Mouse (Mus musculus) testis, postnatal 14 days (tissue): ENCODE data around the gene Fos.

Experiments
- DNase-seq: peaks from one replicate; pipeline ENCODE4 v3.0.0; 2021; ENCODE audit warnings: low spot score

Gene Fos

DNA sequence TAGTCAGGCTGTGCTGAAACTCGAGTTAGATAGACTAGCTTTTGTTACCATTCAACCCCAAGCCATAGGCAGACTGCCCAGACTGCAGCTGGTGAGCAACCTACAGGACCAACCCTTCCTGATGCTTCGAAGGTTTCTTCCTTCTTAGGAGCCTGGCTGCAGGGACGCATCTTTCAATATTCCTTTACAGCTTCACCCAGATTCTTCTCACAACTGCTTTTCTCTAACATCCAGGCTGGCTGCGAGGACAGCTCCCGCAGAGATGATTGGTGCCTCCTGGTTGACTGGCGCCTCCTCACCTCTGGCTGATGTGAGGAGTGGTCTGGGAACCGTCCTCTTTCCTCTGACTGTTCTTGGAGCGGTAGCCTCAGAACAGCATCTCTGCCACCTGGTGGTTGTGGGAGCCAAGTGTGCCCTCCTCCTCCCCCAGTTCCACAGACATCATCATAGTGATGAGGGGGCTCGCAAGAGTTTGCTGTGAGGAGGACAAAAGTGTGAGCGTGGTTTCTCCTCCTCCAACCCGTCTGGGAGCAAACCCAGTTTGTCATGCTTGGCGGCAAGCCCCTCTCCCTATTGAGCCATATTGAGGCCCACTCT is 14.0 kb downstream of the Fos start:
- DNase-seq, result no peak

DNA sequence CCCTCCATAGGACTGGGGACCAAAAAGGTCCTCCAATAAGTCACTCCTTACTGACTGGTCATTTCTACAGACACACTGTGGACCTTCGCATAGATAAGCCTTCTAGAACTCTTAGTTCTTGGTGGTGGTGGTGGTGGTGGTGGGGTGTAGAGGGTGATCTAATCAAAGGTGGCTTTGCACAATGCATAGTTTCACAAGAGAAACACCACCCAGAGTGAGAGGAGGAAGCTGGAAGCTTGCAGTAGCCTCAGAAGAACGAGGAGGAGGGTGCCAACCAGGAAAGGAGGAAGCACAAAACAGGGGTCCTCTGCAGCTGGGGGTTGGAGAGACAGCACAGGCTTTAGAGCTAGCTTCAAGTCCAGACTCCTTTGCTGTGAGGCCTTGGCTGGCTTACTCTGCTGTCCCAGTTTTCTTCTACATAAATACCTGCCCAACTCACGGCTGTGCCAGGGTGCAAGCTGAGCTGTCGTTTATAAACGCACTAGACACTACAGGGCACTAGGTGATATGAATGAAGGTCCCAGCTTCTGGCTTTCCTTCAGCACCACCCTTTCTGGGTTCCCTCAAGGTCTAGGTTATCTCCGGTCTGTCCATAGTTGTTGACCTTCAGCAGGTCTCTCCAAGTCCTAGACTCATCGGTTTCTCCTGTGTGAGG is 15.7 kb downstream of the Fos start:
- DNase-seq, result no peak

DNA sequence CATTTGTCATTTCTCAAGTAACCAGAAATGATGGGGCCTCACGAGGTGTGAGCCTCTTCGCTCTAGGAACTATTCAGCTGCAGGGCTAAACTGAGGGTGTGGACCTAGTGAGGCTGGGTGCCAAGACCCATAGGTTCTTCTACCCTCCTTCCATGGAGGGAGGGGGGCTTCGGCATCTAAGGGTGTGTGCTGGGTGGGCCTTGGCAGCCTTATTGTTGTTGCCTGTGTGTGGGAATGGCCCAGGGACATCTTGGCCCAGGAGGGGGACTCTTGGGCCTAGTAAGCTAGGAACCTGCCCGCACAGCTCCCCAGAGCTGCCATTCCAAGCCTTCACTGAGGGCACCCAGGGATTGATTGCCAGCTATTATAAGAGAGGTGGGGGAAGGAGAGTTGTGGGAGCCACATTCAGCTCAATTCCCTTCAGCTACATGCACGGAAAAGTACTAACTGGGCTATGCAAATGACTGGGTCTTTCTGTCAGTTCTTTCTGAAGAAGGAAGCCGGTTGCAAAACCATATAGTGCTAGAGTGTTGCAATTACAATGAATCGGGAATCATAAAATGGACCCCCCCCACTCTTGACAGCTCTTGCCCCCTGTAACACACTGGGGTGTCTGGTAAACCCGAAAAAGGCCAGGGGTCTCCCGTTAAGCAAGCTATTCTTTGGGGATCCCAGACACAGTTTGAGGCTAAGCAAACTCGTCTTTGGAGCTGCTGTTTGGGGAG is 16.6 kb downstream of the Fos start:
- no peak for DNase-seq

DNA sequence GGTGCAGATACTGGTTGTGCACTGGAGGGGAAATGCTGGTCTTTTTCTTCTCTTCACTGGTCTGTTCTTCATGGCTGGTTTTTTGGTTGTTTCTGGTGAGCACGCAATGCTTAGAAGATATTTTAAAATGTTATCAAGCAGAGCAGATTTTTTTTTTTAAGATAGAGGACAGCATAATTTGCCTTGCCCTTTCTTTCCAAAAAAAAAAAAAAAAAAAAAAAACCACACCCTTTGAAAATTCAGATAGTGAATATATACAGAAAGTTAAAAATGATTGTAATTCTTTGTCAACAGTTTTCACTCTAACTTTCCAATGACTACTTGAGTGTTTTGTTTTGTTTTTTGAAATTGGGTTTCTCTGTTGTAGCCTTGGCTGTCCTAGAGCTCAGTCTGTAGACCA is 17.3 kb downstream of the Fos start:
- no peak for DNase-seq

DNA sequence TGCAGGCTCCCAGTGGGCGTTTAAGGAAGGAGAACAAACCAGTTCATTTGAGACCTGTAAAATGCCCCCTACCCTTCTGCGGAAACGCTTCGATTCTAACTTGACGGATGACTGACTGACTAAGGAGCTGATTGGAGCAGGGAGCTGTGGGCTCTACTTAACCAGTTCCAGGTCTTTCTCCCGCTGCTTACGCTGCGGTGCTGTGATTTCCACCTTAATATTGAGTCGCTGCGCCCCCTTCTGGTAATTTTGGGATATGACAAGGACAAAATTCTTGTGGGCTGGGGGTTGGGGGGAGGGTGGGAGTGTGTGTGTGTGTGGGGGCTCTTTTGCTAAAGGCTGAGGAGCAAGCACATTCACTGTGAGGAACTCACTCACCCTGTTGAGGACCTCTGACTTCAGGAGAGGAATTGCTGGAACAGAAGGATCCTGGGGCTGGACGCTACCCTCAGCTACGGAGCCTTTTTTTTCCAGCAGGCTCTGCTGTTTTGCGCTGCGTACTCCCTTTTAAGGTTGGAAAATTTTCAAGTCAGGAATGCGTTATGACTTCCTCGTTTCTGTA is 18.5 kb downstream of the Fos start:
- peak; percentile 64 for DNase-seq

DNA sequence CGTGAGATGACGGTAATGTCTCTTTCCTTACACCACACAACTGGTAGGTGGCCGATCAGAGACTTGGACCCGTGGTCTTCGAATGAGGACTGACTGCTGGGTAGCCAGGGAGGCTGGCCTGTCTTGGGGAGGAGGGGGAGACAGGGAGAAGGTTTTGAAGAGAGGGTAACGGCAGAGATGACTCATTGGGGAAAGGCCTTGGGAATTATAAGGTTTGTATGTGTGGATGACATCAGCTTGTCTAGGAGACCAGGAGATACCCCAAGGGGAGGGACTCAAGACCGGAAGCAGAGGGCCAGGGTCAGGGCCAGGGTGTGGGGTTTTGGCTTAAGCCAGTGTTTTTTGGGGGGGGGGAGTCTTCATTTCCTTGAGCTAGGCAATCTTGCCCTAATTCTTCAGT is 22.6 kb downstream of the Fos start:
- no peak for DNase-seq

DNA sequence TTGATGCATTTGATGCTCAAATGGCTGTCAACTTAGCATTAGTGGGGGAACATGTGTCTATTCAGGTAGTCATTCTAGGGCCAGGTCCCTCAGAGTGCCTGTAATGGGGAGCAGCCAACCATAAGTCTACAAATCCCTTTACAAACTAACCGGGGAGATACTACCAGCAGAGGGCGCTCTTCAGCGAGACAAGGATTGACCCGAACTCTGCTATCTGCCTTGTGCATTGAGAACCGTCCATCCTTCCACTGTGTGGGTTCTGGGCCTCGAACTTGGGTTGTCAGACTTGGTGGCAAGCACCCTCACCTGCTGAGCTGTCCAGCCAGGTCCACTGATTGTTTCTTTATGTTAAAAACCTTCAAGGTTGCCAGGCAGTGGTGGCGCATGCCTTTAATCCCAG is 23.1 kb downstream of the Fos start:
- DNase-seq, result peak; percentile 55

DNA sequence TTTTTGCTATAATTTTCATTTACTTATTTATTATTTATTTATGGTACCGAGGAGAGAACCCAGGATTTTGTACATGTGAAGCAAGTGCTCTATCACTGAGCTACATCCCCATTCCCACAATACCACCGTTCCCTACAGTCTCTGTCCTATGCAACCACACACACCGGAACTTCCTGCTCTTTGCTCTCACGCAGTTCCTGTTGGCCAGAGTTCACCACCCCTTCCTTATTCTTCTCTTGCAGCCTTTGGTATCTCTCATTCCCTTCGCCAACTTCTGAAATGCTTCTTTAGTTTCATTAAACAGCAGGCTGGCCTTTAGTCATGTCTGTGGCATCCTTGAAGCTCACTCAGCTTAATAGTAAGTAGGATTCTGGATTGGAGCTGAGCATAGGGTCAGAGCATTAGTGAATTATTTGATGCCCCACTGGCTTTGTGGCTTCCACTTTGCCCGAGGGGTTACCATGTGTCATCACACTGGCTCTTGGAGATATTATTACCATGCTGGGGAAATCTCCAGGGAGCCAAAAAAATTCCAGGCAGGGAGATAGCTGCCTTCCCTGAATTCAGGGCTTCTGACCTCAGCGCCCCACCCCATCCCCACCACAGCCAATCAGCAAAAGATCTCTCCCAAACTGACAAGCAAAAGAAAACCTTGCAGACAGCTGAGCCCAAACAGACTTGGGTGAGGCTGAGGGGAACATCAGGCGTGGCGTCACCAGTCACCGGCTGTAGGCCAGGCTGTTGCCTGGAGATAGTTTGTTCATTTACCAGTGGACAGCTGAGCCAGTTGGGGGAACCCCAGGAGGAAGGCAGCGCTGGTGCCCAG is 23.8 kb downstream of the Fos start:
- DNase-seq, result no peak

DNA sequence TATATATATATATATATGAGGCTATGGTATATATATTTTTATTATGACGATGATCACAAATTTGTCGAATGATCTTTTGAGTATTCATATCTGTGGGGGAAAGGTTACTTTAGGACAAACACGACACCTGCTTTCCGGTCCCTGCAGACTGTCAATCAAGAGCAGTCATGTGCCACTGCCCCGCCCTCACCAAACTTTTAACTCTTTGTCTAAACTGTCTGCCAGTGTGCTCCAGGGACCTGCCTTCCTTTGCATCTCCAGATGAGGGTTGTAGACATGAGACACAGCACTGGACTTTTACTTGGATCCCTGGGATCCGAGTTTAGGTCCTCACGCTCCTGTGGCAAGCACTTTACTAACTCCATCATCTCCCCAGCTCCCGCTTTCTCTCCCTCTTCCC is 25.3 kb downstream of the Fos start:
- no peak for DNase-seq

DNA sequence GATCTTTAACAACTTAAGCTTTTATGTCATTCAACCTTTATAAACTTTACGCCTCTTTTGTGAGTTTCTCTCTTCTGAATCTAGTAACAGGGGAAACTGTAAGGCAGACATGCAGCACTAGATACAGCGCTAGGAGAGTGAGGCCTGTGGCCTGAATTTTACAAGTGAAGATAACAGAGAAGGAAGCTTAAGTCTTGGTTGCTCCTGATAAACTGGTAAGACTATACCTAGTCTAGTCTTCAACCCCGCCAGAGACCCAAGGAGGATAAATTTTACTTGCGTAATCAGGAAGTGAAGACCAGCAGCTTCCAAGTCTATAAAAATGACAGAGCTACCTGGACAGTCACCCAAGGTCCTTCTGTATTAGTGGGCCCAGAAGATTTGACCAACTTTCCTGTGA is 29.0 kb downstream of the Fos start:
- DNase-seq, result no peak

DNA sequence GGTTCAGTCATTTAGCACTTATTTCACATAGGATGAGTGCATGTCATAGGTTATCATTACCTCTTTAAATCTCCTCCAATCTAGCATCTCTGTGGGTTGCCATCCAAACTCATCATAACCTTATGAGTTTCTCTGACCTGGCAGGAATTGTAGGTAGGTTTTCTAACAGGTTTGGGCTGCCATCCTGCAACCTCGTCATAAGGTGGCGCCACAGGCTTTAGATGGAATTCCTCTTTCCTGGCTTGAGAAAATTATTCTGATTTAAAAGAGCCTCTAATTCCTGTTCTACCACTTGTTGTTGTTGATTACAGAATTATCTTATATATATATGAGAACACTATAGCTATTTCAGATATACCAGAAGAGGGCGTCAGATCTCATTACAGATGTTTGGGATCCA is 34.5 kb downstream of the Fos start:
- no peak for DNase-seq

DNA sequence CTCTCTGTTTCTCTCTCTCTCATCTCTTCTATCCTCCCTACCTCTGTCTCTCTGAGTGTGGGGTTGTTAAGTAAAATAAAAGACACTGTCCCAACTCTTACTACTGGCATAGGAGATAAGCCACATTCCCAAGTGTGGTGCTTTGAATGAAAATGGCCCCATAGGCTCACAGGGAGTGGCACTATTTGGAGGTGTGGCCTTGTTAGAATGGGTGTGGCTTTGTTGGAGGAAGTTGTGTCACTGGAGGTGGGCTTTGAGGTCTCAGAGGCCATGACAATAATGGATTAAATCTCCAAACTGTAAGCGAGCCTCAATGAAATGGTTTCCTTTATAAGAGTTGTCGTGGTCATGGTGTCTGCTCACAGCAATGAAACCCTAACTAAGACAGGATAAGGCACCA is 36.3 kb downstream of the Fos start:
- no peak for DNase-seq

DNA sequence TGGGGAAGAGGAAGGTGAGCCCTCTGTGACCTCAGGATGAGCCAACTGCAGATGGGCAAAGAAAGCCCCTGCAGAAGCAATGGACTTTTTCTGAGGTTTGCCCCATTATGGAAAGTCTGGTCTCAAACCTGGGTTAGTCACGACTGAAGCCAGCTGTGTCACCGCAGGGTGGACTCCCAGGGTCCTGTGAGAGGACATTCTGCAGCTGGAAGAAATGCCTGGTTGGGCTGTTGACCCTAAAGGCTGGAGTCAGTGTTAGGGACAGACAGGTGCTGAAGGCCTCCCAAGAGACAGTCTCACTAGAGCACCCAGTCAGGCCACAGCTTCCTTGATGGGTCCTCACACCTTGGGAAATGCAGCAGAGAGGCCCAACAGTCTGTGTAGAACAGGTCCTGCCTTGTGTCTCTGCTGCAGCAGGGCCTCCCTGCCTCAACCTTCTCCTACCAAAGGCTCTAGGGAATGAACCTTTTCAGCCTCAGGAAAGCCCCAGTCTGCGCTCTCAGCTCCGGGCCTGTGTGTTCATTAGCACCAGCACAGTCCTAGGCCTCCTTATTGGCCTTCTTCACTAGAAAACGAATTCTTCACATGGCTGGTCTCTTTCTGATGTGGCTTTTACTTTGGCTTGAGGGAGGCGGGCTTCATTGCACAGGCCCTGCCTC is 40.2 kb downstream of the Fos start:
- DNase-seq, result no peak

DNA sequence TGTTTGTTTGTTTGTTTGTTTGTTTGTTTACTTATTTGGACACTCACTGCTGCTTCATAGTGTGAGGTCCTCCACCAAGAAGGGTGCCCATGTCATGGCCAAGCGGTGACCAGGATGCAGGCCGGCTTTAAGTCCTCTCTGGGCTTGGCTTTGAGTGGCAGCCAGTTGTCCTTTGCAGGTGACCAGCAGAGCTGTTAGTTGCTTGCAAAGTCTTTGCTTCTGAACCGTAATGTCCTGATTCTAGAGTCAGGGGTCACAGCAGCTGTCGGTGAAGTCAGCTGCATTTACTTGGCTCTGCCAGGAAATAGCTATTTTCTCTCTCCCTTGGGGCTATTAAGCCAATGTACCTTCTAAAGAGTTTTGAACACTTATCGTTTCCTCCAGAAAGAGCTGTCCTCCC is 41.3 kb downstream of the Fos start:
- DNase-seq, result no peak

DNA sequence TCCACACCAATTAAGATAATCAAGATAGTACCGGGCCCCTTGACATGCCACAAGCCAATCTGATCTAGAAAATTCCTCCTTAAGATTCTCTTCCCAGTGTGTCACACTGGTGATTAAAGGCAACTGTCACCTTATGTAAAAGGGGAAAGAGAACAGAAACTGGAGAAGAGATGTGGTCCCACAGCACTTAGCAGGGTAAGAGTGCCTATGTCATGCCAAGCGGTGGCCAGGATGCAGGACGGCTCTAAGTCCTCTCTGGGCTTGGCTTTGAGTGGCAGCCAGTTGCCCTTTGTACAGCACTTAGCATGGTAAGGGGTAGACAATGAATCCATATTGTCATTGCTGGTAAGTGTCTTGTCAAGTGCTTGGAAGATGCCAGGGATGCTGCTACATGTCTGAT is 42.2 kb downstream of the Fos start:
- no peak for DNase-seq

DNA sequence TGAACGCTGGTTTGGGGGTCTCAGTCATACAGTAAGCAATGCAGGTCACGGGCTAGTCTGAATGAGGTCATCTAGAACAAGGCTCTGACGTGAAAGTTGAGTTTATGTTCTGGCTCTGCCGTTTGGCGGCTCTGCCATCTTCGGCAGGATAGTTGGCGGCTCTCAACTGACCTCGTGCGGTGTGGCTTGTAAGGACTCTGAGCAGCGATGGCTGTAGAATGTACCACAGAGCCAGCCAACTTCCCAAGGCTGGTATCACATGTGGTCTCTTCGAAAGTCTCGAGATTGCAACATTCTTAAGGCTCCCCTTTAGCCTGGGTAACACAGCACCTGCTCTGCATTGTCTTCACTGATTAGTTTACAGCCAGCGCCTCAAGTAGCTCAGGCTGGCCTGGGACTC is 43.6 kb downstream of the Fos start:
- DNase-seq, result no peak

DNA sequence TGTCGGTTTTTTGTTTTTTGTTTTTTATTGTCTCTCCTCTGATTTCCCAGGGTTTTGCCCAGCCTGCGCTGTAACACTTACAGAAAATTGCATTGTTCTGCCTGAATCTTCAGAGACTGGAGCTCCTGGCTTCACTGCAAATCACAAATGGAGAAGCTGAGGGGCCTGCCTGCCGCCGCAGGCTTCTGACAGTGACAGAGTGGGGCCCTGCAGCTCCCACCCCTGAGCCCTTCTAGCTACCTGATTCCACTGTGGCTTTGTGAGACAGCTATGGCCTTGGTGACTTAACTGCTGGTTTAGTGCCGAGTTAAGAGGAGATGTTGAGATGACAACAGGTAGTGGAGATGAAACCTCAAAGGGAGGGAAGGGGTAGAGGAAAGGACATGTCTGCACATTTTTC is 44.3 kb downstream of the Fos start:
- no peak for DNase-seq

DNA sequence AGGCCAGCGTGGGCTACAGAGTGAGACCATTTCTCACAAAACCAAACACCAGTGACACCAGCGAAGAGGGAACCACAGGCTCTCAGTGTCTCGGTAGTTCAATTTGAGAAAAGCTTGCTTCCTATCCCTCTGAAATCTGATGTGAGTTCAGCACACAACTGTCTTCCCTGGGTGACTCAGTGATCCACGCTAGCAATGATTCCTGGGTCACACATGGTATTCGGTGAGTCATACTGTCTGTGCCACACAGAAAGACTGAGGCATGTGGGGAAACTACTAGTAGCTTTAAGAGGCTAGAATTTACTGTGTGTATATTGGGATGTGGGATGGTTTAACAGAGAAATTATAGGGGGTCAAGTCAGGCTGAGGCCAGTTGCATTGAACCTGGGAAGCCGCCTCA is 45.9 kb downstream of the Fos start:
- no peak for DNase-seq

DNA sequence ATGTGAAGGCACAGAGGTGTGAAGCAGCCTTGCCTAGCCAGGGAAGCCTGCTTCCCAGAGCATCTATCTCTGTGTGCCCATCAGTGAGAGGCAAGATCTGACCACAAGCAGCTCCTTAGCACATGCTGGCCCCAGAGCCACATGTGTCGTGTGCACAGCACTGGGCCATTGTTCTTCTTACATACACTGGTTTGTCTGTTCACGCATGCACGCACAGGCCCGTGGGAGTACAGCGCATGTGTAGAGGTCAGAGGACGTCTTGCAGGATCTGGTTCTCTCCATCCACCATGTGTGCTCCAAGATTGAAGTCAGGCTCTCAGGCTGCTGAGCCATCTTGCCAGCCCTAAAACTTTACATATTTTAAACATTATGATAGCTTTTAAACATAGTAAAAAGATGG is 47.4 kb downstream of the Fos start:
- no peak for DNase-seq

DNA sequence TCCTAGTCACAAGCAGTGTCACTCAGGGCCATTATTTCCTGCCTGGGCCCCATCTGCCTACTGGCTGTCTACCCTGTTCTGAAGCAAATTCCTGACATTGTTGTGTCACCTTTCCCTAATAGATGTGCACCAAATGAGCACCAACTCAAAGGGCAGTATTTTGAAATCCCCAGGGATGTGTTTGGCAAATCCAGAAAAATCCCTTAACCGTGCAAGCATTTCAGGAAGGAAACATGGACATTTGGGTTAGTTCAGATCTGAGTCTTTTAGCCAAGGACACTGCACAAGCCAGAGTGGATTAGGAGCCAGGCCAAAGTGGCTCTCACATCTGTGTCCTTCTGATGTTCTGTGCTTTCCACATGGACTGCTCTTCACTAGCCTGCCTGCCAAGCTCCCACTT is 48.0 kb downstream of the Fos start:
- no peak for DNase-seq

DNA sequence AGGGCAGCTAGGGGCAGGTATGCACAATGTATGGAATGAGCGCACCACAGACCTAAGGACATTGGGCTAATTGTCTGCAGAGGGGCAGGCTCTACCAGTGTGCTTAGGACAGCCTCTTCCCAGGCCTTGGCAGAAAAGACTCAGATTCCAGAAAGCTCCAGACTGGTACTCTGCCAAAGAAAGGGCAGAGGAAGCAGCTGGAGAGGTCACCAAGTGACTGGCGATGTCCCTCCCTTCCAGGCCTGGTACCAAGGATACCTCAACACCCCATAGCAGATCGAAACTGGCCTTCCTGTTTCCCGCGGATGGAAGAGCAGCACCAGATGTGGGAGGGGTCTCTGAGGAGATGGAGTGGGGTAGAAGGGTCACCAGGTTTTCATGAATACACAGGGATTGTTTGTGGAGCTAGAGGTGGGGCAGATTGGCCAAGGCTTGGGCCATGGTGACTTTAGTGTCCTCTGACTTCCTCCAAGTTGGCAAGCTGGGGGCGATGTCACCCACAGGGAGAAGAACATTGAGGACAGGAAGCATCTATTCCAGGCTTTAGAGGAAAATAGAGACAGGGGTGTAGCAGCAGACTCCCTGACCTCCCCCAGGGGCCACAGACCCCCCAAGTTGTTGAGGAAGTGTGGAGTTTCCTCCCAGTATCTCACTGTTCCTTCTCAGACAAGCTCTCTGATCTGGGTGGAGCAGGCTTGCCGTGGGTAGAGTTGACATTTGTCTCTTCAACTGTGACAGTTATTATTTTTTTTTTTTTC is 49.1 kb downstream of the Fos start:
- no peak for DNase-seq
